Mouse (Mus musculus): ENCODE data around the gene Nprl3.
"Not testable (repeated sequence)": the region's sequence is repeated elsewhere in the genome, so short reads cannot be mapped to it uniquely, and the experiment has no call there.

Nprl3 gene

DNA sequence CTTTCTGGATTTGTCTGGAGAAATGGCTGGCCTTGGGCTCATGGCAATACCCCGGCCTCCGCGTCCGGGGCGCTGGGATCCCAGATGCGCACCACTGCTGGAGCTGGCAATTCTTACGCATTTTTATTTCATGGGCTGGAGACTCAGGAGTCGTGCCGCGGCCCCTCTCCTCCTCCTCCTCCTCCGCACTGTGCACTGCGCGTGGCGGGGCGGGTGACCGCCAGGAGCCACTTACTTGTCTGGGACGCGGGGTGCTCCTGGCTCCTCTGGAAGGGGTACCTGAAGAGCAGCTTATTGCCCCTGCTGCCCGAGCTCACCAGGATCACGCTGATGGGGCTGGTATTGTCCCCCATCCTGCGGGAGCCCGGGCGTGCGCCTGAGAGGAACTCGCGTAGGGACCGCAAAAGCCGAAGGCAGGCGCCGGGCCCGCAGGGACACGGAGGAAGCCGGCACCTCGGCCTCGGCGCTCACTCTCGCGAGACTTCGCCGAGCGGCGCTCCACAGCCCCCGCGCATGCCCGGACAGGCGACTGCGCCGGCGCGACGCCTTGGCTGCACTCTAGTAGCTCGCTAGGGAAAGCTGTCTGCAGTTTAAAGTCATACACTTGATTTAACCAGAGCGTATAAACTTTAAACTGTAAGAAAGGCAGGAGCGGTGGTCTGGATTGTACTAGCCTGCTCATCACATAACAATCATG, at the start of gene Nprl3:
TSS of gene Nprl3 (minus strand) at position 520 of the 697 bp plus-strand sequence.
- in situ Hi-C loops (cut with MboI, MseI) = no loop called here

DNA sequence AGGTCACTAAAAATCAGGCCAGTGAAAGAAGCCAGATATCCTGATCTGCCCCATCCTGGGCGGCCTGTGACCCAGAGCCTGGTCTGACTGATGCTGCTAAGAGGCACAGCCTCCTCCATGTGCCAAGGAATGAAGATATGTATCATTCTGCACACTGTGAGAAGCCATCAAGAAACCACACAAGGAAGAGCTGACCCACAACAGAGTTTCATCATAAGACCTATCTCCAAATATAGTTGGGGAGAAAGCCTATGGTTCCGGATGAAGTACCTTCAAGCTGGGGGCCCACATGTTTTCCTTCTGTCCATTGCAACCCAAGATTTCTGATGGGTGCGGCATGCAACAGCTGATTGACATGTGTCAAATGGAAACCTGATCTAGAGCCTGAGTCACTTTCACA, 48.5 kb upstream of the Nprl3 start:
- in situ Hi-C loops (cut with MboI, MseI) = no loop called here

DNA sequence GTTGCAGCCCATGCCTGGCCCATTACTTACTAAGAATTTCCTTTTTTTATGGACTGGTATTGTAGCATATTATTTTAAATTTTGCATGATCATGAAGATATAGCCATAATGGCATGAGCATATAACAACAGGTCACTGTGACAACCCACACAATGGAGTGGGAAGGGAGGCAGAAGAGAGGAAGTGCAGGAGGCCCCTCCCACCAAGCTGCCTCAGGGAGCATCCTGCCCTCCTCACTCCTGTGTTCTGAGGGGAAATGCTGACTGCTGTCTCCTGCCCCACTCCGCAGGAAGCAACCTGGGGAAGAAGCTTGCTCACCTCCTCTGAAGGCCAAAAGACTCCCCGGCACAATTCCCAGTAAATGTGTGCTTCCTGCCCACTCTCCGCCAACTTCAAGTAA, 42.4 kb upstream of the Nprl3 start:
- in situ Hi-C loops (cut with MboI, MseI) = no loop called here

DNA sequence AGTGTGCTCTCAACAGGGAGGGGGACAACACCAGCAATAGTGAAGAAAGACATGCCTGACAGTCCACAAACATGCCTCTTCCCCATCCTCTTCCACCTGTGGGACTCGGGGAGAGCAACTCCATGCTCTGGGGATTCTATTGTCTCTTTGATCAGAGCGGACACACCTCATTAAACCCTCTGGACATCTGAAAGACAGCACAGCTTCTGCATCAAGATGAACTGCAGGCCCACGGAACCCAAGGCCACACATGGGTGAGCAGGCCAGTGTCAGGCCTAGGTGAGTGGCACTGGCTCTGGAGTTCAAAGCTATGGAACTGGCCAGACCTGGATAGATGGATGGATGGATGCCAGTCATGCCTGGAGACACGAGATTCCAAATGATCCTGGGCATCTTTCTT, 41.9 kb upstream of the Nprl3 start:
- in situ Hi-C loops (cut with MboI, MseI) = no loop called here

DNA sequence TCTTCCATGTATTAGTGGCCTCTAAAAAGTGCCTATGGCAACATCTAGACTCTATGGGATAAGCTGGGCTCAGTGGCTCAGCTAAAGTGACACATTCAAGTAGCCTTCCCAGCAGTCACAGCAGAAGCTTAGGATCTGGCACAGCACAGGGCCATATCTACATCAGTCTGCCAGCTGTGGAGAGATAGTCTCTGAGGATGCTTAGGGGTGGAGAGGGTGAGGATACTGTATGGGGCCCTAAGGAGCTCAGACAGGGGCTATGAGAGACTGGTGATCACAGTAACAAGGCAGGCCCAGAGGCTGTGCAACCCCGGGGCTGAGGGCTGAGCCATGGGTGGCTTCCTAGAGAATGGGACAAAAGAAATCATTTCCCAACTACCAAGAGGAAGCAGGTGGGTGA, 39.5 kb upstream of the Nprl3 start:
- in situ Hi-C loops (cut with MboI, MseI) = no loop called here

DNA sequence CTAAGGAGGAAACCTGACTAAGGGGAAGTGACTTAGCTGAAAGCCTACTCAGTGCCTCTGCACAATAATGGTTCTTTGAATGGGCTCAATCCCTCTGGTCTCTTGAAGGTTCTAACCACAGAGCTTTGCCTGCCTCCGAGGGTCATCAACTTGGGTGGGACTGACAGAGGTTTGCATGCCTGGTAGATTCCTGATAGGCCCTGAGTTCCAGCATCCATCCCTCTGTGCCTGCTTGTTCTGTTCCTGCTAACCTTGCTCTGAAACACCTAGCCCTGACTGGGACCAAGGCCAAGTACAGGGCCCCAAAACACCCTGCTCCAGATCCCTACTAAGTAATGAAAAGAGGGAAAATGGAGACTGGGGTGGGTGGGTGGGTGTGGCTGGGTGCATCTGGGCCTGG, 35.9 kb upstream of the Nprl3 start:
- in situ Hi-C loops (cut with MboI, MseI) = no loop called here

DNA sequence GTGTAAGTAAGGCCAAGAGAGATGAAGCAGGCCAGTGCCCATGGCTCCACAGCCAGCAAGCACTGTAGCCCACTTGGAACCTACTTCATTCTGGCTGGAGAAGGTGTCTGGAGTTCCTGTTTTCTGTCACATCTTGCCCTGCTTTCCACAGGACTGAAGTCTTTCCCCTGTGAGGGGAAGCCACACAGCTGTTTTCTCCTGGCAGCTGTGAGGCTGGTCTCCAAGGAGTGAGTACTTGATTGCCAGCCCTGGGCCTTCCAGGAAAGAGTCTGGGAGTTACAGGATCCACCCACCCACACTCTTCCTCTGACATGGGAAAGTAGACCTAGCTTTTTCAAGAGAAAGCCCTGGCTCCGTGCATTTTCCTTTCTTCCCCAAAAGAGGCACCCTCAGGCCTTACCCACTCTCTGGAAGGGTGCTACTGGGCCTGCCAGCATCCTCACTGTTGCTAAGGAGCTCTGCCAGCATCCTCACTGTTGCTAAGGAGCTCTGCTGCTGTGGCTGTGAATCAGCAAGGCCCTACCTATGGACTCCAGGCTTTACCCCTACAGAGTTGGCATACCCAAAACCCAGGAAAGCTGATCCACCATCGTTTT, 35.4 kb upstream of the Nprl3 start:
- in situ Hi-C loops (cut with MboI, MseI) = no loop called here

DNA sequence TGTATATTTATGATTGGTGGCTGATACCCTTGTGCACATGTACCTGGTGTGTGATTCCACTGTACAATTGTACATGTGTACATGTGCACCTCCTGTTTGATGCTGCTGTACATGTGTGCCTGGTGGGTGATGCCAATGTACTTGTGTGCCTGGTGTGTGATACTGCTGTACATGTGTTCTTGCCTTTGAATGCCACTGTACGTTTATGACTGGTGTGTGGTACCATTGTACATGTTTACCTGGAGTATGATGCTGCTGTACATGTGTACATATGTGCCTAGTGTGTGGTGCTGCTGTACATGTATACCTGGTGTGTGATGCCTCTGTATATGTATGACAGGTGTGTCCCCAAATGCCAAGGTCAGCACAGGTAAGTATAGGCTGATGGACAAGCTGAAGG, 34.0 kb upstream of the Nprl3 start:
- in situ Hi-C loops (cut with MboI, MseI) = no loop called here

DNA sequence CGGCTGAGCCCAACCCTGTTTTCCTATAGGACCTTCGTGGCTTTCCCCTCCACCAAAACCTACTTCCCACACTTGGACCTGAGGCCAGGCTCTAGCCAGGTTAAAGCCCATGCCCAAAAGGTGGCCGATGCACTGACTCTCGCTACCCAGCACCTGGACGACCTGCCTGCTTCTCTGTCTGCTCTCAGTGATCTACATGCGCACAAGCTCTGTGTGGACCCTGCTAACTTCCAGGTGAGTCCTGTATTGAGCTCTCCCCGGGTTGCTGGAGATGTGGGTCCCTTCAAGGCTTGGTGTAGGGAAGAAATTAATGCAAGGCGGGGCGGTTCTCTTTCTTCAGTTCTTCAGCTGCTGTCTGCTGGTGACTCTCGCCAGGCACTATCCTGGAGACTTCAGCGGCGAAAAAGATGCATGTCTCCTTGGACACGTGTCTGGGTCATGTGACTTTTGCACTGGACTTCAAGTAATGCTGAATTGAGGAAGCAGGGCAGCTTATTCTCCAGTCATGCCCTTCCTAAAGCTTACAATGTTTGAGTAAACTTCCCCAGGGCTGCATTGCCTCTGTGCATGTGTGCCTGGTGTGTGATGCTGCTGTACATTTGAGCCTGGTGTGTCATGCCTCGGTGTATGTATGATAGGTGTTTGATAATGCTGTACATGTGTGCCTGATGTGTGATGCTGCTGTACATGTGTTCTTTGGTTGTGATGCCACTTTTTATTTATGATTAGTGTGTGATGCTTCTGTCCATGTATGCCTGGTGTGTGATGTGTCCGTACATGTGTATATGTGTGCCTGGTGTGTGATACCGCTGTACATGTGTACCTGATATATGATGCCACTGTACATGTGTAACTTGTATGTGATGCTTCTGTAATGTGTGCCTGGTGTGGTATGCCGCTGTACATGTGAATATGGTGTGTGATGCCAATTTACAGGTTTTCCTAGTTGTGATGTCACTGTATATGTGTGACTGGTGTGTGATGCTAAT, 33.1 kb upstream of the Nprl3 start:
- in situ Hi-C loops (cut with MboI, MseI) = no loop called here

DNA sequence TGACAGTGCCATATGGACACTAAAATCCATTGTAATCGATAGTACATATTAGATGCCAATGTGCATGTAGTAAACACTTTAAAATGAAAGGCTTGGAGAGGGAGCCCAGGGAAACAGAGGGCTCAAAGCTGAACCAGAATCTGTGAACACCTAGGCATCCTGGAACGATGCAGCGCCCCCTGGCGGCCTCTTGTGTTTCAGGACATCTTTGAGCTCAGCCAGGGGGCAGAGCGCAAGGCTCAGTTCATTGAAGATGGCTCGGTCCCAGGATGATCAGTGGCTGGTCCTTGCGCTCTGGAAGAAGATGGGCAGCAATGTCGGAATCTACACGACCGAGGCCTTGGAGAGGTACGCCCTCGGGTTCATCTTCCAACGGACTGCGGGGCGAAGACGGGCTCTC, 32.4 kb upstream of the Nprl3 start, which contains the start of gene Hbq1a:
TSS of gene Hbq1a (plus strand) at position 205 of the 400 bp plus-strand sequence.
- in situ Hi-C loops (cut with MboI, MseI) = not testable (repeated sequence)

DNA sequence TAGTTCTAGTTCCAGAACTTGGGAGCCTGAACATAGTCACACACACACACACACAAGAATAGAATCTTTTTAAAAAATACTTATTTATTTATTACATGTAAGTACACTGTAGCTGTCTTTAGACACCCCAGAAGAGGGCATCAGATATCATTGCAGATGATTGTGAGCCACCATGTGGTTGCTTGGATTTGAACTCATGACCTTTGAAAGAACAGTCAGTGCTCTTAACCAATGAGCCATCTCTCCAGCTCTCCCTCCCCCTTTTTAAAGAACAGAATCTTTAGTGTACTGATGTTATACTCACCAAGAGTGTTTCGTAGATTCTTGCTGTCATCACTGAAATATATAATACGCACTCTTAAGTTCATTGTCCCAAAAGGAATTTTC, 31.0 kb upstream of the Nprl3 start:
- in situ Hi-C loops (cut with MboI, MseI) = no loop called here

DNA sequence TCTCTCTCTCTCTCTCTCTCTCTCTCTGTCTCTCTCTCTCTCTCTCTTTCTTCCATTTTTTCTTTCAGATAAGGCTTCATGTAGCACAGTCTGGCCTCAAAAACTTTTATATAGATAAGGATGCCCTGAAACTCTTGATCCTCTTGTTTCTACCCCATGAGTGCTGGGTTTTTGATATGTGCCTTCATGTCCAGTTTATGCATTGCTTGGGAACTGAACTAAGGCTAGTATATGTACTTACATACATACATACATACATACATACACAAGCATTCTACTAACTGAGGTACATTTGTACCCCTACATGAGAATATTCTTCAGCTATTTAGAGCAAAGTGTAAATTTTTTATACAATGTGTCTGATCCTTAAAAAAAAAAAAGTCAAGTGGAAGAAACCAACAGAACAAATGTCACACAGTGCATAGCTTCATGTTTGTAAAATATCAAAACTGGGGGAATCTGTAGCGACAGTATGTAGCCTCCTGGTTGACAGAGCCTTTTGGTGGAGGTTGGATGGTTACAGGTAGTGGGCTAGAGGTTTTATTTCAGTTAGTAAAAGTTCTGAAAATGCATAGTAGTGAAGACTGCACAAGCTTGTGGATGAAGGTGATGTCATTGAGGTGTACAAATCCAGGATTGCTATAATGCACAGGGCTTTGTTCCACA, 30.5 kb upstream of the Nprl3 start:
- in situ Hi-C loops (cut with MboI, MseI) = no loop called here

DNA sequence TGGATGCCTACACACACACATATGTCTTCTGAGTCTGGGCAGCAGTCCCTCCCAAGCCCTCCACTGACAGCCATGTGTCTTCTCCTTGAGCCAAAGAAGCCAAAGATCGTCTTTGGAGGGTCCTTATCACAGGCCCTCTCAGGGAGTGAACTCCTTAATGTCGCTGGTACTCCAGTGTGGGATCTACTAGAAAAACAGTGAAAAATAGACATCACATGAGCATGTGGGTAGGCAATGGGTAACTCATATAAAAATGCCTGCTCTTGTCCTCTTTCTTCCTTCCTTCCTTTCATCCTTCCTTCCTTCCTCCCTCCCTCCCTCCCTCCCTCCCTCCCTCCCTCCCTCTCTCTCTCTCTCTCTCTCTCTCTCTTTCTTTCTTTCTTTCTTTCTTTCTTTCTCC, 29.9 kb upstream of the Nprl3 start:
- in situ Hi-C loops (cut with MboI, MseI) = not testable (repeated sequence)

DNA sequence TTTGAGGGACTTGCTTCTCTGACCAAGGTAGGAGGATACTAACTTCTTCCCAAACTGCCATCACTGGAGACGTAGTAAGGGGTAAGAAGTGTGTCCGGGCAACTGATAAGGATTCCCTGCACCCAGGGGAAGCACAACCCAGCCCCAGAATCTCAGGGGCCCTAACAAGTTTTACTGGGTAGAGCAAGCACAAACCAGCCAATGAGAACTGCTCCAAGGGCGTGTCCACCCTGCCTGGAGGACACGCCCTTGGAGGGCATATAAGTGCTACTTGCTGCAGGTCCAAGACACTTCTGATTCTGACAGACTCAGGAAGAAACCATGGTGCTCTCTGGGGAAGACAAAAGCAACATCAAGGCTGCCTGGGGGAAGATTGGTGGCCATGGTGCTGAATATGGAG, 28.7 kb upstream of the Nprl3 start, which contains the start of gene Hba-a2:
TSS of gene Hba-a2 (plus strand) at position 287 of the 400 bp plus-strand sequence.
- in situ Hi-C loops (cut with MboI, MseI) = not testable (repeated sequence)

DNA sequence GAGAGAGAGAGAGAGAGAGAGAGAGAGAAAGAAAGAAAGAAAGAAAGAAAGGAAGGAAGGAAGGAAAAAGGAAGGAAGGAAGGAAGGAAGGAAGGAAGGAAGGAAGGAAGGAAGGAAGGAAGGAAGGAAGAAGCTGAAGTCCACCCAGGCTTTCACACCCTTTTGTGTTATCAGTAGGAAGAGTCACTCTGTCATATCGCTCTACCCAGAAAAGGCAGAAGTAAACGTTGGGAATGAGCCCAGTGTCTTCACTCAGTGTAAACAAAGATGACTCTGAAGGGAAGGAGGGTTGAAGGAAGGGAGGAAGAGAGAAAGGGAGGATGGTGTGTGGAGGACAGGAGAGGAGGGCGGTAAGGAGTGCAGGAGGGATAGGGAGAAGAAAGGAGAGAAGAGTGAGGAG, 26.0 kb upstream of the Nprl3 start:
- in situ Hi-C loops (cut with MboI, MseI) = not testable (repeated sequence)

DNA sequence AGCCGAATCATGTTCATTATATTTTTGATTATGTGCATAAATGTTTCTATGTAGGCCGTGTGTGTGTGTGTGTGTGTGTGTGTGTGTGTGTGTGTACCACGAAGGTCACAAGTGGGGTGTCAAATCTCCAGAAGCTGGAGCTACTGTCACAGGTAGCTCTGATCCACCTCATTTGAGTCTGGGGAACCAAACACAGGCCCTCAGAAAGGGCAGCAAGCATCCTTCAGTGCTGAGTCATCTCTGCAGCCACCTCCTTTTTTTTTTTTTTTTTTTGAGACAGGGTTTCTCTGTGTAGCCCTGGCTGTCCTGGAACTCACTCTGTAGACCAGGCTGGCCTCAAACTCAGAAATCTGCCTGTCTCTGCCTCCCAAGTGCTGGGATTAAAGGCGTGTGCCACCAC, 25.3 kb upstream of the Nprl3 start:
- in situ Hi-C loops (cut with MboI, MseI) = not testable (repeated sequence)

DNA sequence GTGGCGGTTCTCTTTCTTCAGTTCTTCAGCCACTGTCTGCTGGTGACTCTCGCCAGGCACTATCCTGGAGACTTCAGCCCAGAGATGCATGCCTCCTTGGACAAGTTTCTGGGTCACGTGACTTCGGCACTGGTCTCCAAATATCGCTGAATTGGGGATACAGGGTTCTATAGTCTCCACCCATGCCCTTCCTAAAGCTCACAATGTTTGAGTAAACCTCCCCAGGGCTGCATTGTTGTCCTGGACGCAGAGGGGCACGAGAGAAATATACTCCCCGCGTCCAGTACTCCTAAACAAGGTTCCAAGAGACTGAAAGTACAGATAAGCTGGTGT, 20.0 kb upstream of the Nprl3 start:
- in situ Hi-C loops (cut with MboI, MseI) = no loop called here

DNA sequence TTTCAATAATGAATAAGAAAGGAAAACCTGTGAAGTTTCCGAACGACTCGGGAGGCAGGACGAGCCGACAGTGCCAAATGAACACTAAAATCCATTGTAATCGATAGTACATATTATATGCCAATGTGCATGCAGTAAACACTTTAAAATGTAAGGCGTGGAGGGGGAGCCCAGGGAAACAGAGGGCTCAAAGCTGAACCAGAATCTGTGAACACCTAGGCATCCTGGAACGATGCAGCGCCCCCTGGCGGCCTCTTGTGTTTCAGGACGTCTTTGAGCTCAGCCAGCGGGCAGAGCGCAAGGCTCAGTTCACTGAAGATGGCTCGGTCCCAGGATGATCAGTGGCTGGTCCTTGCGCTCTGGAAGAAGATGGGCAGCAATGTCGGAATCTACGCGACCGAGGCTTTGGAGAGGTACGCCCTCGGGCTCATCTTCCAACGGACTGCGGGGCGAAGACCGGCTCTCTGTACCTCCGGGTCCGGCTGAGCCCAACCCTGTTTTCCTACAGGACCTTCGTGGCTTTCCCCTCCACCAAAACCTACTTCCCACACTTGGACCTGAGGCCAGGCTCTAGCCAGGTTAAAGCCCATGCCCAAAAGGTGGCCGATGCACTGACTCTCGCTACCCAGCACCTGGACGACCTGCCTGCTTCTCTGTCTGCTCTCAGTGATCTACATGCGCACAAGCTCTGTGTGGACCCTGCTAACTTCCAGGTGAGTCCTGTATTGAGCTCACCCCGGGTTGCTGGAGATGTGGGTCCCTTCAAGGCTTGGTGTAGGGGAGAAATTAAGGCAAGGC, 19.4 kb upstream of the Nprl3 start, which contains the start of gene Hbq1b:
TSS of gene Hbq1b (plus strand) at position 271 of the 798 bp plus-strand sequence.
- in situ Hi-C loops (cut with MboI, MseI) = not testable (repeated sequence)

DNA sequence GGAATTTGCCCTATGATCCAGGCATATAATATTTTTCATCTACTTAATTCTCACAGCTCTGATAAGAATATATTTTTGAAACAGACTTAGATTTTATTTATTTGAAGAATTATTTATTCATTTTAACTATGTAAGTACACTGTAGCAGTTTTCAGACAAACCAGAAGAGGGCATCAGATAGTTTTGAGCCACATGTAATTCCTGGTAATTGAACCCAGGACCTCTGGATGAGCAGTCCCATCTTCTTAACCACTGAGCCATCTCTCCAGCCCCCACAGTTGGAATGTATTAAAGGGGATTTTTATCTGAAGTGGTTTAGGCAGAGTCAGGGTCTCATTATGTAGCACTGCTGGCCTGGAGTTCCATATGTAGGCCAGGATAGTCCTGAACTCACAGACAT, 18.4 kb upstream of the Nprl3 start:
- in situ Hi-C loops (cut with MboI, MseI) = not testable (repeated sequence)

DNA sequence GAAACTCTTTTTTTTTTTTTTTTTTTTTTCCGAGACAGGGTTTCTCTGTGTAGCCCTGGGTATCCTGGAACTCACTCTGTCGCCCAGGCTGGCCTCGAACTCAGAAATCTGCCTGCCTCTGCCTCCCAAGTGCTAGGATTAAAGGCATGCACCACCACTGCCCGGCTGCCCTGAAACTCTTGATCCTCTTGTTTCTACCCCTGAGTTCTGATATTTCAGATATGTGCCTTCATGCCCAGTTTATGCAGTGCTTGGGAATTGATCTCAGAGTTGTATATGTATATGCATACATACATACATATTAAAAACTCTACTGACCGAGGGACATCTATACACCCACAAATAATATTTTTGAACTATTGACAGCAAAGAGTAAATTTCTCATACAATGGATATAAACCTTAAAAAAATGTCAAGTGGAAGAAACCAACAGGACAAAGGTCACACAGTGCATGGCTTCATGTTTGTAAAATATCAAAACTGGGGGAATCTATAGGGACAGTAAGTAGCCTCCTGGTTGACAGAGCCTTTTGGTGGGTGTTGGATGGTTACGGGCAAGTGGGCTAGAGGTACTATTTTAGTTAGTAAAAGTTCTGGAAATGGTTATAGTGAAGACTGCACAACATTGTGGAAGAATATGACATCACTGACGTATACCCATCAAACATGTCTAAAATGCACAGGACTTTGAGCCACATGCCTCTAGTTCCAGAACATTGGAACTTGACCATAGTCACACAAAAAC, 17.7 kb upstream of the Nprl3 start:
- in situ Hi-C loops (cut with MboI, MseI) = no loop called here
